Mouse (Mus musculus) testis, postnatal 14 days (tissue): ENCODE measurements at regions not wholly inside any gene's neighbourhood (a gene's known extent, or its start where the extent isn't known, plus 50 kb on each side); places are given as distances from the start of the nearest gene placed in this dataset.

Experiments
- DNase-seq: peaks from one replicate; pipeline ENCODE4 v3.0.0; 2021; ENCODE audit warnings: low spot score

GRCm38 (mm10) chr6:141027787-141028186 is 221.3 kb upstream of the Pde3a start:
- no peak for DNase-seq

DNA sequence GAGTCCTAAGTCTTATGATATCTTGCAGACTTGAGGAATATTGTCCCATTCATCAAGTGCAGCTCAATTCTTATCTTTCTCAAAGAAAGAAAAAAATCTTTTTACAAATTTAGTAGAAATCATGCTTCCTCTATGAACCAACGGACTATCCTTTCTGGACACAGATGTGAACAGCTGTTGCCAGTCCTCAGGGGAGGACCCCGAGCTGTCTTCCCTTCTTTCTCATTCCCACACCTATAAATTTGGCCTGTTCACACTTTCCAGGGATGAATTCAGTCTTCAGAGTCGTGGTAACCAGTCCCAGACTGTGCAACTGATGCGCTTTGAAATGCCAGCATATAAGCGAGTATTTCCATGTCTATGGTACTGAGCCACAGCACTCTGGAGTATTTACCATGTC is 214.2 kb upstream of the Pde3a start:
- DNase-seq, result no peak

DNA sequence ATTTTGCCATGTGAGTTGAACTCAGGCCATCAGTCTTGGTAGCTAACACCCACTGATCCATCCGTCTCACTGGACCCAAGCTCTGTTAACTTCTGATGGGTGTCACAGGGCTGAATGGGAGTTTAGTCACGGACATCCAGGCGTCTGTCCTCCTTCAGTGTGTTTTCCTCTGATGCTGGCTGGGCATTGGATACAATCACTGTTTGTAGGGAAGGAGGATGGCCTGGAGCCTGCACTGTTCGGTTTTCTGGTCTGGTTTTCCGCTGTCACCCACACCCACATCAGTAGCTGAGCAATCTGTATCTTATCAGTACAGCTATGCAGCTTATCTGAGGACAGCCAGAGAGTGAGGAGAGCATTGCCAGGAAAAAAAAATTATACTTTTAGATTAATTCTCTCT is 207.7 kb upstream of the Pde3a start:
- no peak for DNase-seq

- no peak for DNase-seq
Measured at GRCm38 (mm10) chr6:141041781-141042625, 207.1 kb upstream of the Pde3a start.

DNA sequence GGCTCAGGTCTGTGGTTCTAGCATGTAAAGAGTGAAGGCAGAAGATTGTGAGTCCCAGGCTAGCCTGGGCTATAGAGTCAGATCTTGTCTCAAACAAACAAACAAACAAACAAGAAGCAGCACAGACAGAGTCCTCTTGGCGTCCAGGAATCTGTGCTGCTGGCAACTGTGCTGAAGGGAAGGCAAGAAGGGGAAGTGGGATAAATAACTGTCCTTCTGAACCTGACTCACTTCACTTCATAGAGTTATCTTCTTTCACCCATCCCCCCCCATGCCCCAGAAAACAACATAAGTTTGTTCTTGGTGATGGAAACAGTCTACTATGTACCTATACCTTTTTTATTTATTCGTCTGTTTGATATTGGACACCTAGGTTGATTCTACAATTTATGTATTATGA is 200.8 kb upstream of the Pde3a start:
- no peak for DNase-seq

DNA sequence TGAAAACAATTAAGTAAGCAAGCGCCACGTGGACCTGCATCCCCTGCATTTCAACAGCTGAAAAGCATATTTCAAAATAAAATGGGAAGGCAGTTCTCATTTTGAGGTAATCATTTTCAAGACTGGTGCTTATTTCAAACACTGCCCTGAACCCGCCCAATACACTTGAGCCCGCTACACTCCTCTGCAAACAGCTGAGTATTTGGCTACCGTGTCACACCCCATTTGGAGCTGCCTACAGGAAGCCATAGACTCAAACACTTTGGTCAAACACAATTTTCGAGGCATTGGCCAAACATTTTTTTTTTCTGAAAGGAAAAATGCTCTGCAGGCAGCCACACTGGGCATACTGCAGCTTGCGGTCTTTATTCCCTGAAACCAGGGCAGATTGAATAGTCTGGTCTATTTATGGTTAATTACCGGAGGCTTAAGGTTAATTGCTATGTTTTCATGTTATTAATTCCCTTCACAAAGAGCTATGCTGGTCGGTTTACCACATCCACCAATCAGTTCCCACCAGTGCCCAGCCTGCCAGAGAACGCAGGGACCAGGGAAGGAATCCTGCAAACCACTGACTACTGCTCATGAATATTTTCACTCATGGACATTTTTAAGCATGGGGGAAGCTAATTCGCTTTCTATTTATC is 198.9 kb upstream of the Pde3a start:
- DNase-seq, result no peak

GRCm38 (mm10) chr6:141054026-141054425 is 195.0 kb upstream of the Pde3a start:
- no peak for DNase-seq

- no peak for DNase-seq
Measured at GRCm38 (mm10) chr6:141059250-141059916, 189.7 kb upstream of the Pde3a start.

GRCm38 (mm10) chr6:141065724-141066123 is 183.3 kb upstream of the Pde3a start:
- DNase-seq, result no peak

GRCm38 (mm10) chr6:141068861-141069467 is 180.1 kb upstream of the Pde3a start:
- DNase-seq, result no peak

DNA sequence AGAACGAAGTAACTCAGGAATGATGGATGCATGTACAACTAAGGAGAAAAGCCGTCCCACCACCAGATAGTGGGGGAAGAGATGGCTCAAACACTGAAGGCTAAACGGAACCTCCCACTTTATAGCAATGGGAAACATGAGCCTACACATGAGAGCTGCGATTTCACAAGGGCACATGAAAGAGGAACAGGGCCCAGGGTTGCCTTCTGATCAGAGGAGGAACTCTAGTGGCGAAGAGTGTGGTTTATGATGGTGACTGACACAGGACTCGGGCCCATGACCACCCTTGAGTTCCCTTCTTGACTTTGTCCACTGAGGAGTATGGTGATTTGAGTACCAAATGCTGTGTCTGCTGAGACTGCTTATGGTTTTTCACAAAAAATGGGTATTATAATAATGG is 179.2 kb upstream of the Pde3a start:
- no peak for DNase-seq

- no peak for DNase-seq
Measured at GRCm38 (mm10) chr6:141071507-141071906, 177.6 kb upstream of the Pde3a start.

DNA sequence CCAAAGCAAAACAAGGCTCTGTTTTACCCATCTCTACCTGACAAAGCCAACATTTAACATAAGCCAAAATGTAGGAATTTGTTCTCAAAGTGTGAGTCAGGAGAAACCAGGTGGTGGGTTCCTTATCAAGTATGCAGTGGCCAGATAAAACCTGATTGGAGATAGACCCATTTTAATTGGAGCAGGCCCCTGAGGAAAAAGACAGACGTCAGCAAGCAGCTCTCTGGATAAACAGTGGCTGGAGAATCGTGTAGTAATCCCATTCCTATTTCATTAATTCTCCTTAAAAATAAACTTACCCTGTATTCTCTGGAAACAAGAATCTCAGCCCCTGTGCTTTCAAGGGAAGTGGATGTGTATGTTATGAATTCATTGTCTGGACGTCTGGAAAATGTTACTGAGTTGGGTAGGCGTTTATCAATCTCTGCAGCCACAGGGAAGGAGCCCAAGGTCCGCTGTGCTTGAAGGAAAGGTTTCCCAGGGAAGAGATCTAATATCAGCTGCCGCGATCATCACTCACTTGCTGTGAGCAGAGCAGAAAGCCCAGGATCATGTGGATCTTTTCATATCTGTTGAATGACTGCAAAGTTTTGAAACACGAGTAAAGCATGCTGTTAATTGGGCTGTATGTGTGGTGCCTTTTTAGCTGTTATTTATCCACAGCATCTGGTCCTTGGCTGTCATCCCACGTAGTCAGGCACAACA is 157.8 kb upstream of the Pde3a start:
- DNase-seq, result no peak

- DNase-seq, result peak; percentile 29
Measured at GRCm38 (mm10) chr6:141091781-141092140, 157.3 kb upstream of the Pde3a start.

- no peak for DNase-seq
Measured at GRCm38 (mm10) chr6:141097338-141098122, 151.5 kb upstream of the Pde3a start.

DNA sequence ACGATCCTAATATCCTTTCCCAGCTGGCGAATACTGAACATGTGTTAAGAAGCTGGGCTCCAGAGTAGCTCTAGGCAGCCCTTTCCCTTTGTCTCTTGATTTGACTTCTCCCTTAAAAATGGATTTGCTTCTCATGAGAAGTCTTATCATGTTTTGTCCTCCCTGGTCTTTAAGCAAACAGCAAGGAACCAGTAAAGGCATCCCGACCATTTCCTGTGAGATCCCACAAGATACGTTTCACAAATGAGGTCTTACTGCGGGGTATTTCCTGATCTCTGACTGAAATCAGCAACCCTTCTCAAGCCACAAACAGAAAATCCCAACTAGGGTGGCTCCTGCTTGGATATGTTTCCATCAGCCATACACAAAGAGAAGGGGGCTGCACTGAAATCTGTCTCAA is 130.8 kb upstream of the Pde3a start:
- no peak for DNase-seq

DNA sequence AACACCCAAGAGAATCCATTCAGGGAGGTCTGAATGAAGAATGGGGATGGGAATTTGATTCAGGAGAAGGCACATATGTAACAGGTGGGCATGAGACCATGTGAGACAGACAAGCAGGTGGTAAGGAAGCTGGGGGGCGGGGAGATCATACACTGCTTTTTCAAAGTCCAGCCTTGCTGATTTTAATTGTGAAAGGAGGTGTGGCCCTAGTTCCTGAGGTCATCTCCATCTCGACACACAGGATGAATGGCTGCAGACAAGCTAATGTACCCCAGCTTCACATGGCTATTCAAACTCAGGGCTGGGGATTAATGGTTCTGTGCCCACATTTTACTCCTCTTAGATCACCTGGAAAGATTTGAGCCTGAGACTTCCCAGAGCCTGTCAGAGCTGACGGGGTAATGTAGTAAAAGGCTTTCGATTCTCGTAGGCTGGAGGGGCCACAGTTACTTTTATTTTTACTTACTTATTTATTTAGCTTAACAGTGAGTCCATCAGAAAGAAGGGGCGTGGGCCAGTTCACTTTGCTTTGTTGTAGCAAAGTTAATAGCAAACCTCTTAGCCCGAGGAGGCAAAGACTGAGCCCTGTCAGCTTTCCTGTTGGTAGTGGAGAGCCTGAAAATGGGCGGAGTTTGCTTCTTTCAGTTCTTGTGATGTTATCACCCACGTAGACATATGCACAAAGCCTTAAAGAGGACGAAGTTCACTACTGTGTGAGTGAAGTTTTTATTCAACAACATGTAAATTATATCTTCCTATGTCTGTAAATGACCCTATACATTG is 122.3 kb upstream of the Pde3a start:
- DNase-seq, result no peak

GRCm38 (mm10) chr6:141129596-141129995 is 119.5 kb upstream of the Pde3a start:
- no peak for DNase-seq

- DNase-seq, result no peak
Measured at GRCm38 (mm10) chr6:141134176-141134575, 114.9 kb upstream of the Pde3a start.

GRCm38 (mm10) chr6:141136664-141137375 is 112.2 kb upstream of the Pde3a start:
- DNase-seq, result no peak
